ENCODE assay signal across 21 mouse cellular contexts in genomic region chr9:22735385-22735784, GRCm38 (mm10).
DNase-seq lines count a peak whose midpoint lies in the region; ATAC-seq lines count a peak whose summit lies in the region.
"Had no signal": no experiment of that assay in that cellular context is flagged by ENCODE, and none has a peak within 500 bp of the region (broad histone marks: within the 10 kb centered on the region; RNA-seq: fewer than 3 reads in every experiment).

No protein-coding gene starts in this region.

- no peaks in the 10 kb centered on the region for H3K36me3 ChIP-seq in hindbrain, embryonic 14.5 days (replicated peaks; ENCODE audit: control insufficient read depth, insufficient read depth)
- no peaks in the 10 kb centered on the region for H3K36me3 ChIP-seq in neural tube, embryonic 13.5 days
- H3K36me3 ChIP-seq: heart, embryonic 12.5 days; limb, embryonic 12.5 days; liver, embryonic 15.5 days had no signal

- H3K9me3 ChIP-seq in hindbrain, embryonic 14.5 days (ENCODE audit: control insufficient read depth, low read length), result no peaks in the 10 kb centered on the region
- H3K9me3 ChIP-seq in neural tube, embryonic 13.5 days, result no peaks in the 10 kb centered on the region
- H3K9me3 ChIP-seq: heart, embryonic 12.5 days; limb, embryonic 12.5 days; liver, embryonic 15.5 days; megakaryocyte, embryonic 14.5 days had no signal

- peak; percentile 46; the same call in 1 of the 2 replicates for ATAC-seq in hindbrain, embryonic 14.5 days (ENCODE audit: low FRiP score)
- ATAC-seq in neural tube, embryonic 13.5 days (ENCODE audit: low read depth), result peak; percentile 76
- ATAC-seq: CD4-positive, CD25-positive, alpha-beta regulatory T cell, adult 4 months; intestine, postnatal 0 days had no signal

- H3K27me3 ChIP-seq in hindbrain, embryonic 14.5 days (ENCODE audit: control insufficient read depth, insufficient read depth, low read length), result no peaks in the 10 kb centered on the region
- H3K27me3 ChIP-seq in neural tube, embryonic 13.5 days, result no peaks in the 10 kb centered on the region
- H3K27me3 ChIP-seq: heart, embryonic 12.5 days; limb, embryonic 12.5 days; liver, embryonic 15.5 days; megakaryocyte, embryonic 14.5 days had no signal

- peak; percentile 12 to 30 for DNase-seq in layer of hippocampus, adult 18-20 months (ENCODE audit: low spot score in 2 of 2)
- no peak for DNase-seq in layer of hippocampus, adult 9-10 months (ENCODE audit: low spot score)
- DNase-seq in right cerebral cortex, adult 2 months (ENCODE audit: low spot score in 2 of 2), result peak; percentile 9 to 17
- DNase-seq in right cerebral cortex, postnatal 10 days (ENCODE audit: low spot score in 2 of 2), result no peak
- peak; percentile 32 for DNase-seq in hindbrain, embryonic 14.5 days (ENCODE audit: low spot score)
- DNase-seq in cerebellum, postnatal 10 days, result no peak
- DNase-seq in urinary bladder, adult 2 months (ENCODE audit: low spot score), result no peak
- DNase-seq: adrenal gland, adult 8-10 months; cerebellum, adult 9-11 months; heart, postnatal 36 days; kidney, postnatal 10 days; lung, postnatal 10 days; right cerebral cortex, postnatal 14 days; thymus, postnatal 4 days had no signal

- H3K4me1 ChIP-seq in hindbrain, embryonic 14.5 days (replicated peaks; ENCODE audit: control insufficient read depth, insufficient read depth, low read length), result no peaks in the 10 kb centered on the region
- H3K4me1 ChIP-seq in neural tube, embryonic 13.5 days (replicated peaks), result peaks cover 10% of the 10 kb centered on the region
- H3K4me1 ChIP-seq: liver, embryonic 15.5 days had no signal

- H3K9ac ChIP-seq in hindbrain, embryonic 14.5 days, result no peak overlapping the region
- no peak overlapping the region for H3K9ac ChIP-seq in neural tube, embryonic 13.5 days
- H3K9ac ChIP-seq: heart, embryonic 12.5 days; limb, embryonic 12.5 days; liver, embryonic 15.5 days had no signal

- no peak overlapping the region for H3K4me3 ChIP-seq in hindbrain, embryonic 14.5 days (replicated peaks; ENCODE audit: low read length)
- no peak overlapping the region for H3K4me3 ChIP-seq in neural tube, embryonic 13.5 days
- H3K4me3 ChIP-seq: heart, embryonic 12.5 days; limb, embryonic 12.5 days; liver, embryonic 15.5 days; megakaryocyte, embryonic 14.5 days had no signal

- H3K27ac ChIP-seq in hindbrain, embryonic 14.5 days, result no peak overlapping the region
- H3K27ac ChIP-seq in neural tube, embryonic 13.5 days (replicated peaks), result peak overlapping the region; percentile 49; the same call in 1 of the 2 replicates
- H3K27ac ChIP-seq: limb, embryonic 12.5 days; liver, embryonic 15.5 days had no signal

- no peak overlapping the region; the same call in 1 of the 2 replicates for H3K4me2 ChIP-seq in hindbrain, embryonic 14.5 days (replicated peaks)
- no peak overlapping the region for H3K4me2 ChIP-seq in neural tube, embryonic 13.5 days
- H3K4me2 ChIP-seq: heart, embryonic 12.5 days; limb, embryonic 12.5 days; liver, embryonic 15.5 days had no signal

- WGBS in hindbrain, embryonic 14.5 days, result 30% methylated on average over 8 of the region's 8 CpGs
- WGBS in neural tube, embryonic 13.5 days, result 33% methylated on average over 8 of the region's 8 CpGs

Comparison
In these comparisons a context has a peak if more than half of its experiments do, and no peak if none do; other contexts are left out.
1. DNase-seq: peak in layer of hippocampus, adult 18-20 months (2 of 2), right cerebral cortex, adult 2 months (2 of 2) and hindbrain, embryonic 14.5 days (single experiment); none in layer of hippocampus, adult 9-10 months (single experiment), right cerebral cortex, postnatal 10 days (0 of 2), cerebellum, postnatal 10 days (0 of 2) and urinary bladder, adult 2 months (single experiment).